Mouse (Mus musculus): ENCODE data around the gene Dyrk3.

Dyrk3 gene

DNA sequence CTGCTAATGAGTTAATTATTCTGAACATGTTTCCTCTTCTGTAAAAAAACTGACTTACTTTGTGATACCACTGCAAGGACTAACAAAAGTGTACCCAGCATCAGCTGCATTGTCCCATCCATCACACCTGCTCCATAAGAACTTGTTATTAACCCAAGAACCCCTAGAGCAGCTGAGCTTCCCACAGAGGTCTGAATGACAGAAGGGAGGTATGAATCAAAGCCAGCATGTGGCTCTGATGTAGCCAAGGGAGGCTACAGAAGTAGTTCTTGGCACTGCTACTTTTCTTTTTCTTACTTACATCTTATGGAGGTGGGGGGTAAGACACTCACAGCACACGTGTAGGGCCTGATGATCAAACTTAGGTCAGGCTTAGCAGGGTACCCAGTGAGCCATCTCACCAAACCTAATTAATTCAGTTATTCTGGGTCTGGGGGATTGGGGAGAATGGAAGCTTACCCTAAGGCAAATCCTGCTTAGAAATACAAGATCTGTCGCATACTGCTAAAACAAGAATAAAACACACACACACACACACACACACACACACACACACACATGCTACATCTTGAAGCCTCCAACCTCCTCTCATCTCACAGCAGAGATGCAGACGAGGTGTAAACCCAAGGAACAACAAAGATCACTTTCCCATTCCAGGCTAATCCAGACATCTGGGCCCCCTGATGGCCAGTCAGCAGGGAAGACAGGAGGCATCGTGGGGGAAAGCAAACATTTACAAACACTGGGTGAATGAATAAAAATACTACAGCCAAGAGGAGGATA, 52.0 kb downstream of the Dyrk3 start:
- in situ Hi-C loops (cut with MseI, MboI) = no loop called here

DNA sequence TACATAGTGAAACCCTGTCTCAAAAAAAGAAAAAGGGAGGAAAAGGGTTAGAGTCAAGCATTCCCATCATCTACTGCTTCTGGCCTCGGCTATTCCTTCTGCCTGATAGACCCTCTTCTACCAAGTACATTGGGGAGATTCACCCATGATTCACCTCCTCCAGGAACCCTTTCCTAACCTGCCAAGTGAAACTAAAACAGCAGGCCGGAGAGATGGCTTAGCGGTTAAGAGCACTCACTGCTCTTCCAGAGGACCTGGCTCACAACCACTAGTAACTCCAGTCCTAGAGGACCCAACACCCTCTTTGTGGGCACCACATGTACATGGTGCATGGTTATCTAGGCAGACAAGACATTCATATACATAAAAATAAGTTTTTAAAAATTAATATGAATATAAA, 52.9 kb downstream of the Dyrk3 start:
- in situ Hi-C loops (cut with MseI, MboI) = no loop called here

DNA sequence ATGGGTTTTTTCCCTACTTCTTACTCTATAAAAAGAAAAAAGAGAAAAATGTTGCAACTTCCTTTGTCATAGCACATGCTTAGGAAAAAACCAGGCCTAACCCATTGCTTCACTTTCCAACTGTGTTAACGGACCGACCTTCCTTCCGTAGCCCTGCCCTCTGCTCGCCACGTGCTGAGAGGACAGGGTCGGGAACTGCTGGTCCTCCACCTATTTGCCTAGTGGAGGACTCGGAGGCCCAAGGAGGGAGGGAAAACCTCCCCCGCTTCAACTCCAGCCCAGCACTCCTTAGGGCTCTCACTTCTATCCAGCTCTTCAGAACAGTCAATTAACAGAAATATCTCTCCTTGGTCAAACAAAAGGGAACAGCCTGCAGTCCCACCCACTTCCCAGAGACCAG, 53.9 kb downstream of the Dyrk3 start:
- in situ Hi-C loops (cut with MseI, MboI) = no loop called here

DNA sequence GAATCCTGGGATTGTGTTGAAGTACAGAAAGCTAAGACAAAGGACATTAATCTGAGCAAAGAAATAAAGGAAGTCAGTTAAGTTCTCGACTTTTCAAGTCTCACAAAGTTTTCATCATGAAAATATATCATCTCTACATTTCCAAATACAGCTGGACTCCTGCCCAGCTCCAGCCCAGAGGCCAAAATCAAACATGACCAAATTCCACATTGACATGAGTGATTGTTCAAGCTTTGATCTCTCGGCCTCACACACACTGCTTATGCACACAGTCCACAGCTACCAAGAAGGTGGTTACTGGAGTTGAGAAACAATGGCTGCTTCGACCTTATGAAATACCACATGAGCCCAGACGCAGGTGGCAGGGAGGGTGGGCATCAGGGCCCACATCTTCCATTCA, 54.5 kb downstream of the Dyrk3 start:
- in situ Hi-C loops (cut with MseI, MboI) = no loop called here

DNA sequence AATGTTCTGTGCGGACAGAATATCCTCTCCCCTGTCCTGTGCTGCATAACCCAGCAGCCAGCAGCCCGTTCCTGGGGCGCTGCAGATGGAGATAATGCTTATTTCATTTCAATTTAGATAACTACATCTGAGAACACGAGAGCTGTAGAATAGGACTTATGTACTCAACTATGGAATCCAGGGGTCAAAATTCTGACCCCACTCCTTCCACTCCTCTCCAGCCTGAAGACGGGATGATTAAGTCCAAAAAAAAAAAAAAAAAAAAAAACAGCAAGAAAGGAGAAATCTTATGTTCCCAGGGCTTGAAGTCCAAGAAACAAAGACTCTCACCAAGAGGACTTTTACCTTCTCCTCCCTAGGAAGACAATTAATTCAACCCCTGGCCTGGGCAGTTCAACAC, 55.0 kb downstream of the Dyrk3 start:
- in situ Hi-C loops (cut with MseI, MboI) = no loop called here

DNA sequence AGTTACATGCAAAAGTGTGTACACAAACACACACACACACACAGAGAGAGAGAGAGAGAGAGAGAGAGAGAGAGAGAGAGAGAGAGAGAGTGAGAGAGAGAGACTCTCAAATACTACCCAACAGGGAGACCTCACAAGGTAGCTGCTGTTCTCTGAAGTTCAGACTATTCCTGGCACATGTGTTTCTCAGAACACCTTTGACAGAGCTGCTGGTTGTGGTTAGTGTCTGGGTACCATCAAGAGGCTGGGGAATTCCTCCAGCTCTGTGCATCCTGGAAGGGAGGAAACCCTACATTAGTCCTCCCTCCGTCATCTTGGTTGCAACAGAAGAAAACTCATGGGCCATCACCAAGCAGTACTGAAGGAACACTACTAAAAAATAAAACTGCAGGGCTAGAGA, 57.5 kb downstream of the Dyrk3 start:
- in situ Hi-C loops (cut with MseI, MboI) = no loop called here

DNA sequence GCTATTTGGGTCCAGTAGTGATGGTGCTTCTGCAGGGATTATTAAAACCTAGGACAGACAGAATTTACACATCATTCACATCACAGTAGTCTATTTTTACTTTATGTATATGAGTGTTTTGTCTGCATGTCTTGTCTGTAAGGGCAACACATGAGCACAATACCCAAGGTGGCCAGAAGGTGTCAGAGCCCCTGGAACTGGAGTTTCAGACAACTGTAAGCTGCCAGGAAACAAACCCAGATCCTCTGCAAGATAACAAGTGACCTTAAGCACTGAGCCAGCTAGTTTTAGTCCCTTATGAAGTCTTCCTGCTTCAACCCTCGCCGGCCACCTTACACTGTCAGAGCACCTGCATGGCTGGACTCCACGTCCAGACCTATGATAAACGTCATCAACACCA, 58.4 kb downstream of the Dyrk3 start:
- in situ Hi-C loops (cut with MseI, MboI) = no loop called here

DNA sequence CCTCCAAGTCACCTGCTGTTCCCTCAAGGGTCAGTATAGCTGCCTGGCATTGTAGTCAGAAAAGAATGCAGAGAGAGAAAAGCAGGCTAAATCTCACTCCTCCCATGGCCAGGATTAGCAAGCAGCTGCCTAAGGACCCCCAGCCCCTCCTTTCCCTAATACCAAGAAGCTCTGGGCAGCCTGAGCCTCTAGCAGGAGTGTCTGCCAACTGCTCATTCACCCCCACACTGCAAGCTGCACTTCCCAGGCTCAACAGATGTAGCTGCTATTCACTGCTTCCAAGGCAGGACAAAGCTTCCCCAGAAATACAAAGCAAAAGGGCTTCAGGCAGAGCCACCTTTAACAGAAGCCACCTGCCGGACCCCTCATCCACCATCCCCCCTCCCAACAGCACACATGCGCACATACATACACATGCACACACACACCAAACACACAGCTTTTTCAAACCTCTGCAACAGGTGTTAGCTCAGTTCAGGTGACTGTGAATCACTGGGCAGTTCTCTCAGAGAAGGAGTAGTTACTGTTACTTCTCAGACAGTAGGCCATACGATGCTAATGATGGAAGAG, 59.3 kb downstream of the Dyrk3 start:
- in situ Hi-C loops (cut with MseI, MboI) = no loop called here
